Mouse (Mus musculus): ENCODE measurements around the gene Aip.

Aip gene

DNA sequence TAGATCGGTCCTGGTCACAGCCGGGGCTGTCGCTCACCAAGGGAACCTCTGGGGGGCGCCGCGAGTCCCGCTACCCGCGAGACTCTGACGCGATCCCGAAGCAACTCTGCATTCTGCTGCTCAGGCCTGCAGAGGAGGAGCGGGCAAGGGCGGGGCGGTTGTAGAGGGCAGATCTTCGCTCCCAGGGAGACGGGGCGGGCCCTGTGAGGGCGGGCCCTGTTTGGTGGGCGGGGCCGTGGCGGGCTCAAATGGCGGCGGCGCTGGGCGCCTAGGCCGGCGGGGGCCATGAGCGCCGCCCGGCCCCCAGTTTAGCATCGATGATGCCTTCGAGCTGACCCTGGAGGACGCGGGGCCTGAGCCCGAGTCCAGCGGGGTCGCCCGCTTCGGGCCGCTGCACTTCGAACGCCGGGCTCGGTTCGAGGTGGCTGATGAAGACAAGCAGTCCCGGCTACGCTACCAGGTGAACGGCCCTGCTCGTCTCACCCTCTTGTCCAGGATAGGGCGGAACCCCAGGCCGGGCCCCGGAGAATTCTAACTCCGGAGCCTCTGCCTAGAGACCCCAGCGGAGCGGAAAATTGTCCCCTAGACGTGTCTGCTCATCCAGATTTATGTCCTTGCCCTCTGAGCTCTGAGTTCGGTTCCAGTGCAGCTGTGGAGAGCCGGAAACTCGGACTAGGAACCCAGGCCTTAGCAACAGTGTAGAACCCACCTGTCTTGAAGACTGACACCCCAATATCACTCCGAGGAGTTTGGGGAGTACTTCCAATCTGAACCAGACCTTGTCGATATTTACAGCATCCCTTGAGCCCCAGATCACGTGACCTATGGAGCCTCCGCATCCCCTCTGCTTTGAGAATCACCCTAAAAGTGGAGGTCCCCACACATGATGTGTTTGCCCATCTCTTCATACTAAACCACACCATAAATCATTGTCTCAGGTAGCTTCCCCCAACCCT lies at the start of gene Aip:
TSS of gene Aip (minus strand) at position 118 of the 956 bp plus-strand sequence.
- in situ Hi-C loops (cut with MboI, MseI): no loop called here

DNA sequence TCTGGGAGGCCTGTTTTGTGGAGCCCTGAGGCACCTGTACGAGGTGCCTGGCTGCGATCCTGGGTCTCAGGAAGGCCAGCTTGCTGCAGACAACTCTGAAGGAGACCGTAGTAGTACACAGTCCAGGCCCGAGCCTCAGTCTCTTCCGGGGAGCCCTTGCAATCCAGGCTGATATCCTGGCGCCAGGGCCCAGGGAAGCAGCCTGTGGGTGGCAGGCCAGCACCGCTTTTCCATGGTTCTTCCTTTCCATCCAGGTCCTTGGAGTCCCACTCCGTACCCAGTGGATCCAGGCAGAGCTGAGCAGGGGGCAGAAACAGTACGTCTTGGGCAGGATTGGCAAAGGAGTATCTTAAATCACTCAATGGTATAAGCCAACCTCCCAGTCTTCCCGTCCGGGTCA lies 47.3 kb upstream of the Aip start:
- in situ Hi-C loops (cut with MboI, MseI): loop anchor here (10.0 kb wide), 1 partner anchor 588 kb away; no protein-coding TSS in a partner anchor

DNA sequence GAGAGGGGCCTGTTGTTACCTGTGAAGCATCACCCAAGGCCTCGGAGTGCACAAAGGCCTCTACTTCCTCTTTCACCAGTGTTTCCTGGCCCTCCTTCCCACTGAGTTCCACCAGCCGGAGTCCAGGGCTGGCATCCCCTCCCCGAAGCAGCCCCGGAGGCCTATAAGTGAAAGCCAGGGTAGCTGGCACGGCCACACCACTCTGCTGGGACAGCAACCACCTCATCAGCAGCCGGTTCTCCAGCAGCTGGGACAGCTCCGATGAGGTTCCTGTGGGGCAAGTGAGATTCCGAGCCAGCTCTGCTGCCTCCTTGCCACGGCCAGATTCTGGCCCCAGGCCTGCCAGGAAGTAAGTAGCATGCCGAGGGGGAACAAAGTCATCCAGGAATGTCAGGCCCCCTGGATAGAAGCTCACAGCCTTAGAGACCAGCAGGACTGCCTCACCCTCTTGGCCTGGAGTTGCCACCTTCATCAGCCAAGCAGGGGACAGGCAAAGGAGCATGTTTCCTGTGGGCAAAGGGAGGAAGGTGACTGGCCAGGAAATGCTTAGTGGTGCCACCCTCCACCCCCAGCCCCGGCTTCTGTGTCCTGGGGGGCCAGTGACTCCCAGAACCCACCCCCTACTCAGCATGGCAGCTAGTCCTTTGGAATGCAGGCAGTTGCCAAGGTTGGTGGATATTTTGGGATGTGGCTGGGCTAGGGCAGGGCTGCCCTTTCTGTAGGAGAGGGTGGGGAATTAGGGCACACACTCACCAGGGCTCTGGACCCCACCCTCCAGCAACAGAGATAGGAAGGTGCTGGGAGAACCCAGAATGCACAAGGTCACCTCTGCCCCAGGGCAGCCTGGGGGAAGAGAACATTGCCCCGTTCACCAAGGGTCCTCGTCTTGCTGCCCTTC lies 46.0 kb upstream of the Aip start:
- in situ Hi-C loops (cut with MboI, MseI): loop anchor here (10.0 kb wide), 1 partner anchor 587 kb away; no protein-coding TSS in a partner anchor

DNA sequence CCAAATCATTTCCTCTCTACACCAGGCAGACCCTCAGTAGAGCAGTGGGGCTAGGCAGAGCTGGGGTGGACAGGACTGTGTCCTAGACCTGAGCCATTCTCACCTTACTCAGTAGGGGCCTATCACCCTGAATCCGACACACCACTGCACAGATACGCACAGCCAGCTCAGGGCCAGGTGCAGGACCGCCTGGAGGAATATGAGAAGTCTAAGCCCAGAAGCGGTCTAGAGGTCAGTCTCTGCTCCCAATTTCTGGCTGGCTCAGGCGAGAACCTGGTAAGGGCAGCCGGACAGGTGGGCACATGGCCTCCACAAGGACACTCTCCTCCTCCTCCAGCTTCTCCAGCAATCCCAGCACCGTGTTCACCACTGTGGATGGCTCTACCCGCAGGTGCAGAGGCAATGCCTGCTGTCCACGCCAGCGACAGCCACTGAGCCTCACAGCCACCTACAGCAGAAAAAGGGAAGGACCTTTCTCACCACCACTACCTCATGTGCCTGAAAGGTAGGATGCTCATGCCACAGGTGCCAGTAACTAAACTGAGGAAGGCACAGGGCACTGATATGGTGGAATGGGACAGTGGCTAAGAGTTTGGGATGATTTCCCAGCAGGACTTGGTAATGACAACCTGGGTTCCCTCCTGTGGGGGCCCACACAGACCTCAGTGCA lies 45.2 kb upstream of the Aip start:
- in situ Hi-C loops (cut with MboI, MseI): loop anchor here (10.0 kb wide), 1 partner anchor 586 kb away; no protein-coding TSS in a partner anchor

DNA sequence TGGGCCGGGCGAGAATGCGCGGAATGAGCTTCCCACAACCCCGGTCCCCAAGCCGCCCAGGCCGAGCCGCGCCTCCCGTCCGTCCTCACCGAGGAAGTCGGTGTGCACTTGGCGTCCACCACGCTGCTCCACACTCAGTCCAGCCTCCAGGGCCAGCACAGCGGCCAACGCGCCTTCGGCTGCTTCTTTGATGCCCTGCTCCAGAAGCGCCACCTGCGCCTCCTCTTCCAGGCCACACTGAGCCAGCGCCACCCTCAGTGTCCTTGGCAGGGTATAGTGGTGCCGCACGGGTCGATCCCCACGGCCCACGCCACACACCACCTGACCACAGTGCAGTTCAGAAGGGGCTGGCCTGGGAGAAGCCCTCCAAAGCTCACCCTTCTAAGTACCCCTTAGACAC lies 44.2 kb upstream of the Aip start:
- in situ Hi-C loops (cut with MboI, MseI): loop anchor here (10.0 kb wide), 1 partner anchor 585 kb away; no protein-coding TSS in a partner anchor

DNA sequence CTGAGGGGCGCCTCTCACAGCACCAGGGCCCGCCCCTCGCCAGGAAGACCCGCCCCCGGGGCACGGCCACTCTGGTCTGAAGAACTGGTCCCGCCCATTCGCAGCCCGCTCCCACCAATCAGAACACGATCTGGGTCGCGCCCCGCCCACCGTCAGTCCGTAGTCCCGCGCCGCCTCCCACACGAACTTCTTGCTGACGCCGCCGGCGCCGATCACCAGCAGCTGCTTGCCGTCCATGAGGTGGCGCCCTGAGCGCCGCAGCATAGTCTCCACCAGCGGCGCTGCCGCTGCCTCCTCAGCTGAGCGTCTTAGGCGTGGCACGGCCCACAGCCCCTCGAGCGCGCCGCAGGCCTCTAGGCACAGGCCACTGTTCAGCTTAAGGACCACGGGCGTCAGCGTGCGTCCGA lies 43.7 kb upstream of the Aip start:
- in situ Hi-C loops (cut with MboI, MseI): no loop called here

DNA sequence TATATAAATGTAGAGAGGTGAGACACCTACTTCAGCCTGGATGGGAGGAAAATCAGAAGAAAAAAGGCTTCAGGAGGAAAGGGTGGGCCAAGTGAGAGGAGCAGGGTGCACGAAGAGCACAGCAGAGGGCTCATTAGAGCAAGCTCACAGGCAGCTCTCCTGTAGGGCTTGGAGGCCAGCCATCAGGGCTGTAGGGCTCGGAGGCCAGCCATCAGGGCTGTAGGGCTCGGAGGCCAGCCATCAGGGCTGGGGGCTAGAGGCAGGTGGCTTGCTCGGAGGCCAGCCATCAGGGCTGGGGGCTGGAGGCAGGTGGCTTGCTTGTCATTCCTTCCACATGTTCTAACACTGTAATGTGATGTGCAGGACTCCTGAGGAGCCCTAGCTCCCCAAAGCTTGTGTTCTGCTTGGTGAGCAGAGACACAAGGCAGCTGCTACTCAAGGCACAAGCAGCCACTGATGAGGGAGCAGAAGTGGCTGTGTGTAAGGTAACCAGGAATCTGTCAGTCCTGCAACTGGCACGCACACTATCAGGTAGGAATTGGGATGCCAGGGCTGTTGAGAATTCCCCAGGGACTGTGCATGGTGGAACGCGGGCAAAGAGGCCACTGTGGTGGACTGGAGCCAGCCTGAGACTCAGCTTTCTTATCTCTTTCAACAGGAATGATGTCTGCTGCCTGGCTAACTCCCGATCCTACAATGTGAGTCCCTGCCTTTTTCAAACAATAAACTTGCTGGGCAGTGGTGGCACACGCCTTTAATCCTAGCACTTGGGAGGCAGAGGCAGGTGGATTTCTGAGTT lies 41.2 kb upstream of the Aip start:
- in situ Hi-C loops (cut with MboI, MseI): no loop called here

DNA sequence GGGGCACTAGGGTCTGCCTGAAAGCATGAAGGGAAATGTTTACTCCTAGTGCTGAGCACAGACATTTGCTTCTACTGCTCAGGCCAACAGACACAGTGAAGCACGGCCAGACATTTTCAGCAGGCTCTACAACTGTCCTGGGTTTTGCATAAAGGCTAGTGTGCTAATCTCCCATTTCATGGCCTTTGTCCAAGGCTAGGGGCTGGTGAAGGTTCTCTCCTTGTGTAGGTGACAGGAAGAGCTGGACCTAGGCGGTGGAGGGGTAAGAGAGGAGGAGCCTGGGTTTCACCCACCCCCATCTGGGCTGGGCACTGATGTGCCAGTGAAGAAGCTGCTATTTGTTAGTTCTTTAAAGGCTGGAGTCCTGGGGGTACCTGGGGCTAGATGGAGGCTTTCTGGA lies 39.1 kb upstream of the Aip start:
- in situ Hi-C loops (cut with MboI, MseI): no loop called here

DNA sequence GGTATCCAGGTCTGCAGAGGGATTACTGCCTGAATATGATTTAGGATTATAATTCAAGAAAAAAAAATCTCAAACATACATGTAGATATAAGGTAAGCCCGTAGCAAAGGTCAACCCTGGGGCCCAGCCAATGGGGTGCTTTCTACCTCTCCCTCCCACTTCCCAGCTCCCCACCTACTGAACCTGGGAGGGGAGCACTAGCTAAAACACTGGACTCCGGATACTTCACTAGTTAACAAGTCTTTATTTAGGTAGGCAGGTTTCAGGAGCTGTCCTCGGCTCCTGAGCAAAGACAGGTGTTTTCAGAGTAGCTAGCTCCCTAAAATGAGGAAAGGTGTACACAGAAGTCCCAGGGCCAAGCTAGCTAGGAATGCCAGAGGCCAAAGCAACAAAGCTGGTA lies 38.4 kb upstream of the Aip start:
- in situ Hi-C loops (cut with MboI, MseI): no loop called here

DNA sequence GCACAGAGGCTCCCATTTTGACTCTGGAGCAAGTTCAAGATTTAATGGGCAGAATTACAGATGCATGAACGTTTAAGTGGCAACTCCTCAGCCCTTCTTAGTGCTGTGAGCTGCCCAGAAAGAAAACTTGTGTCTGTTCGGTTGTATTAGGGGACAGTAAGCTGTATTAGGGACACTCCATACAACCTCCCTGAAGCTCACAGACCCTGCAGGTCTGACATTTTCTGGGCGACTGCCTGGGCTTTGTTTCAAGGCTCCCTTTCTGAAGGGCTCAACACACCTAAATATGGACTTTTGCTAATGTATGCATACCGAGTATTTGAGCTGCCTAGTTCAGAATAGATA lies 37.9 kb upstream of the Aip start:
- in situ Hi-C loops (cut with MboI, MseI): no loop called here

DNA sequence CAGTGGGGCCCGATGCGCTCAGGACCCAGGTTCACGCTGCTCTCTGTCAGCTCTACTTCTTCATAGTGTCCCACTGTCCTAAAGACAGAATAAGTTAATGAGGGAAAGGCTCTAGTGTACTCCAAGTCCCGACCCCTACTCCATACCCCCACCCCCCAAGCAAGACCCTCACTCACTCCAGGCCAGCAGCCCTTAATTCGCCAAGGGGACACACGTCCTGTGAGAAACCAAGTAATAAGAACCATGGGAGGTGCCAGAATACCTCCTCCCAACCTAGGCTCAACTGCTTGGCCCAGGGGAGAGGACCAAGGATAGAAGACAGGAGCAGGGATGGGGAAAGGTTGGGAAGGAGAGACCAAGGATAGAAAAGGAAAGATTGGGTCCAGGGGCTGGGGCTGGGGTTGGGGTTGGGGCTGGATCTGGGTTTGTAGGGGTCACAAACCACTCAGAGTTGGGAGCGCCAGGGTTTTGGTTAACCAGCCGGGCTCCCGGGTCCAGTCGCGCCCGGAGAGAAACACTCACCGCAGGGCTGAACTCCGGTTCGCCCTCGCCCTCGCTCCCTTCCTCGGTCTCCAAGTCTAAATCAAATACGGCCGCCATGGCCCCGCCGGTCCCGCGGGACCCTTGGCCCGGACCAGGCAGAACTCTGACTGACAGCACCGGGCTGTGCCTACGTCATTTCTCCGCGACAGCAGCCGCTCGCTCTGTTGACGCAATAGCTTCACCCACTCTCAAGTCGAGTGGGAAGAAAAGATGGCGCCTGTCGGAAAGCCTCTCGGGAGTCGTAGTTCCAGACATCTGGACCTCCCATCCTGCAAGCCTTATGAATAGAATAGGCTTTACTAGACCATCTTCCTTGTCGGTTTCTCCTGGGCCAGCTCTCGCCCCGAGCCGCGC lies 37.2 kb upstream of the Aip start, which contains the start of gene Rps6kb2:
TSS of gene Rps6kb2 (minus strand) at position 709 of the 897 bp plus-strand sequence.
- in situ Hi-C loops (cut with MboI, MseI): no loop called here

DNA sequence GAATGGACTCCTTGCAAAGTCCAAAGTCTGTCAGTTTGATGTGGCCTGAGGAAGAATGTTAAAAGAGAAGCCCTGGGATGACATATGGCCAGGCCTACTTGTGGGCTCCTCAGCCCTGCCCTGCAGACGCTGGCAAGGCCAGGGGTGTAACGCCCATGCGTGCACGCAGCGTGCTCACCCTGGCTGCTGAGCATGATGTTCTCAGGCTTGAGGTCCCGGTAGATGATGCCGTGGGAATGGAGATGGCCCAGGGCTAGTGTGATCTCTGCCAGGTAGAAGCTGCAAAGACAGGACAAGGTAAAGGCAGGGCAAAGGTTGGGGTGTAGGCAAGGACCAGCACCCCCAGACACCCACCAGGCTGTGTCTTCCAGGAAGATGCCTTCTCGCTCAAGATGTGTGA lies 33.4 kb upstream of the Aip start:
- in situ Hi-C loops (cut with MboI, MseI): no loop called here

DNA sequence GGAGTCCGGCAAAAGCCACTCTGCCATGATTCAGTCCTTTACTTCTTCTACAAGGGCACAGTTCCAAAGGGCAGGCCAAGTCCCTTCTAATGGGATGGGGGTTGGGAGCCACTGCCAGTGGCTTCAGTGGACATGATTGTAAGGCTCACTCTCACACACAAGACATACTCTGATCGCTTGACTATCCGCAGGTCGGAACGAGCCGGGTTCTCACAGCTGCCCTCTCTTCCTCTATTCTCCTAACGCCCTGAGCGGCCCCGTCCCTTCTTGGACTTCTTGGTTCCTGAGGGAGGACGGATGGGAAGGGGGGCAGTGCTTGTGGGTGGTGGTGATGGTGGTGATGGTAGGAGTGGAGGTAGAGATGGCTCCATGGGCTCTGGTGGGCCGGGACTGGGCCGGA lies 31.1 kb upstream of the Aip start:
- in situ Hi-C loops (cut with MboI, MseI): no loop called here

DNA sequence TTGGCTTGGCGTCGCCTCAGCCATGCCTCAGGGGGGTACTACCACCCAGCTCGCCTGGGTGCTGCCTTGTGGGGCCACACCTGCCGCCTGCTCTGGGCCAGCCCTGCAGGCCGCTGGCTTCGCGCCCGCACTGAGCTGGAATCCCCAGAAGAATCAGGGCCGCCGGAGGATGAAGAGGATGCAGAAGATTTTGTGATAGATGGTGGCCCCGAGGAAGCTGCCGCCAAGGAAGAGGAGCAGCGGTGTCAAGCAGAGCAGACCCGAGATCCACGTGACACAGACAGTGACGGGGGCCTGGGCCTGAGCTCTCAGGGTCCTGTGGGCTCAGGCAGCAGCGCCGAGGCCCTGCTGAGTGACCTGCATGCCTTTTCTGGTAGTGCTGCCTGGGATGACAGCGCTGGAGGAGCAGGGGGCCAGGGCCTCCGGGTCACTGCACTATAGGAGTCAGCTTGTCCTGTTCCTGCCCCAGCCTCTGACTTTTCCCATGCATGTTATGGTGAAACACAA lies 30.5 kb upstream of the Aip start:
- in situ Hi-C loops (cut with MboI, MseI): no loop called here

DNA sequence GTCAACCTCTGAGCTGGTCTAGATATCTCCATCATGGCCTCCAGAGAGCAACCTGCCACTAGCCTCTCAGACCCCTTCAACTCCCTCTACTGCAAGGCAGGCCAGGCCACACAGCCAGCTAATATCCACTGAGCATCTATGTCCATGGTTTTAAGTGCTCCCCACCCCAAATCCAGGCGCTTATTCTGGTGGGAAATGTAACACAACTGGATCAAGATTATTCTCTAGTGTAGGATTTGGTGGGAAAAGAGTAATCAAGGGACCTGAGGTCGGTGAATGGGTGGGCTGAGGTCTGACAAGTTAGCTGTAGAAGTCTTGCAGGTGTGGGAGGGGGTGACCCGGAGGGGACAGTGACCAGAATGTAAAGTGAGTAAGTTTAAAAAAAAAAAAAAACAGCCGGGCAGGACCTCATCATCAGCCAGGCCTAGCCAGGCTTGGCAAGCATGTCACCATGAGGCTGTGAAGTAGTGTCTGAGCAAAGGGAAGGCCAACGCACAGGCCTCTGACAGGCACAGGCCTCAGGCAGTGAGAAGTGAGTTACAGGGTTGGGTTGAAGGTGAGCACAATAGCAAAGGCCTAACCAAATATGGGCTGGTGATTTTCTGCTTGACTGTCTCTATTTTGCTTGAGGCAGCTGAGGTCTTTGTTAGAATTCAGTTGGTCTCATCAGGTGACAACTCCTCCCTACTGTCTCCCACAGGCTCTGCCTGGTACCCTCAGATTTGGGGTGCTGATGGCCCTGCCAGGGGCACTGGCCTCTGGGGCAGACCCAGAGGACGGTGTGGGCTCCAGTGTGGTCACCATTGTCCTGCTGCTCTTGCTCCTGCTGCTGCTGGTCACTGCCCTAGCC lies 29.8 kb upstream of the Aip start:
- in situ Hi-C loops (cut with MboI, MseI): no loop called here

DNA sequence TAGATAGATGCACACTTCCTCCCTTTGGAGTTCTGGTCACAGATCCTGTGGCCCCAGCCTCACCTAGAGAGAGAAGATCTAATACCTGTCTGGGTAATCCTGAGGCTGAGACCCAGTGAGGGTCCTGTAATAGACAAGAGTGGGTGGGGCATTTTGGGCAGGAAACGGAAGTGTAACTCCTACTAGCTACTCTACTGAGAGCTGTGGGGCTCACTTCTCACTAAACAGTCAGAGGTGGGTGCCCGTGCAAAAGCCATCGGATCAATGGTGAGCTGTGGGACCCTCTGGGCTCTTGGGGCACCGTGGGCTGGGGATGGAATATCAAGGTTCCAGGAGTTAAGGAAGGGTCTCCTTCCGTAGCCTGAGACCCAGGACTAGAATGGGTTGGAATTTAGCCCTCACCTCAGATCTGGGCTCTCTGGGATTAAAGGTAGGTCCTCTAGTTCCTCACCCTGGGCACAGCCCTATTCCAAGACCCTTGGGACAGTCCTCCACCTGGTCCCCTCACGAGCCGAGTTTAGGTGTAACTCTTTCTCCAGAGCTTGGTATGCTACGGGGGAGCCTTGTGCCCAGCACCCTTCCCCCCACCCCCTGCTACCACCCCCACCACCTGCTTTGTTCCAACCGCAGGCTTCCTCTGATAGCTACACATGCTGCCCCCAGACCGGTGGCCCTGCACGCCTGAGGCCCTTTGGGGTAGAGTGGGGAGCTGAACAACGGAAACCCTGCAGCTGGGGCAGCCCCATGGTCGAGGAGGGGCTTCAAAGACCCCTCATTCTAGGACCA lies 29.0 kb upstream of the Aip start:
- in situ Hi-C loops (cut with MboI, MseI): no loop called here

DNA sequence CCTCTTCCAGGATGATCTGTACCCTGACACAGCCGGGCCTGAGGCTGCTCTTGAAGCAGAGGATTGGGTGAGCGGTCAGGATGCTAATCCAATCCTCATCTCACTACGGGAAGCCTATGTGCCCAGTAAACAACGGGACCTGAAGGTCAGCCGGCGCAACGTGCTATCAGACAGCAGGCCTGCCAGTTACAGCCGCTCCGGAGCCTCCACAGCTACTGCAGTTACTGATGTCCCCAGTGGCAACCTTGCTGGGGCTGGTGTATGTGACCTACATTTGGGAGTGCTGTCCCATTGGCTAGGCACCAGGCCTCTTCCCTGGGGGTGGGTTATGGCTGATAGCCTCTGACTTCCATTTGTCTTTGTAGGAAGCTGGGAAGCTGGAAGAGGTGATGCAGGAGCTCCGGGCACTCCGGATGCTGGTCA lies 27.6 kb upstream of the Aip start, which contains the start of gene Ptprcap:
TSS of gene Ptprcap (plus strand) at position 373 of the 423 bp plus-strand sequence.
- in situ Hi-C loops (cut with MboI, MseI): no loop called here

Measured in T-helper 1 cell (primary cell).